Mouse (Mus musculus) heart, postnatal 0 days (tissue): ENCODE data around the gene Gosr2.

Experiments used
- CTCF ChIP-seq: IDR thresholded peaks from 2 replicates; pipeline ENCODE4 v1.5.1; 2016; ENCODE audit warnings: antibody characterized with exemption, control low read depth, low read depth
- EP300 ChIP-seq: IDR thresholded peaks from 2 replicates; pipeline ENCODE4 v1.6.1; 2016; ENCODE audit warnings: antibody characterized with exemption, low read depth

- TF ChIP-seq CTCF: no peak
- no peak for TF ChIP-seq EP300
Measured at GRCm38 (mm10) chr11:103666907-103667426, 30.7 kb downstream of the Gosr2 start.
